Mouse (Mus musculus): Measurements from ENCODE around the gene Ces1b.

The Ces1b gene

GRCm38 (mm10) chr8:93079887-93080286 lies at the start of gene Ces1b:
Gene Ces1b, minus strand, starts transcription at chr8:93080017.
- DNase-seq = no peak

- DNase-seq = no peak
Observed at GRCm38 (mm10) chr8:93126476-93126875, 46.7 kb upstream of the Ces1b start.

GRCm38 (mm10) chr8:93122005-93122404 lies 42.2 kb upstream of the Ces1b start:
- DNase-seq = no peak

- DNase-seq = peak; percentile 15
Observed at GRCm38 (mm10) chr8:93095376-93095775, 15.6 kb upstream of the Ces1b start.

GRCm38 (mm10) chr8:93091324-93091723 lies 11.5 kb upstream of the Ces1b start:
- no peak for DNase-seq

DNA sequence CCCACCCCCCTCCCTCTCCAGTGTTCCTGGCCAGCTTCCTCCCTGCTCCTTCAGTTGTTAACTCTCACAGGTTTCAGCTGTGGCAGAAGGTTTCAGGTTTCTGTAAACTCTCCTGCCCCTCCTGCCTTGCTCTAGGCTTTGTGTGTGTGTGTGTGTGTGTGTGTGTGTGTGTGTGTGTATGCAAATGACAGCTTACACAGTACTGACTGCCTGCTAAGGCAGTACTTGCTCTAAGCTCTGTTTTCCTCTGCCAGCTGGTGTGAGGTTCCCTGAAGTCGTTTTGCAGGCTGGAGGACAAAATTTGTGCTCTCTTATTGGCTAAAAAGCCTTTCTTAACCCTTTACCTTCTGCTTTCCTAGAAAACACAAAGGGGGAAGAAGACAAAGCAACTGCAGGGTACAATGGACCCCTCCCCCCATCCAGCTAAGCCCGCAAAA lies 8.9 kb upstream of the Ces1b start:
- DNase-seq = no peak

DNA sequence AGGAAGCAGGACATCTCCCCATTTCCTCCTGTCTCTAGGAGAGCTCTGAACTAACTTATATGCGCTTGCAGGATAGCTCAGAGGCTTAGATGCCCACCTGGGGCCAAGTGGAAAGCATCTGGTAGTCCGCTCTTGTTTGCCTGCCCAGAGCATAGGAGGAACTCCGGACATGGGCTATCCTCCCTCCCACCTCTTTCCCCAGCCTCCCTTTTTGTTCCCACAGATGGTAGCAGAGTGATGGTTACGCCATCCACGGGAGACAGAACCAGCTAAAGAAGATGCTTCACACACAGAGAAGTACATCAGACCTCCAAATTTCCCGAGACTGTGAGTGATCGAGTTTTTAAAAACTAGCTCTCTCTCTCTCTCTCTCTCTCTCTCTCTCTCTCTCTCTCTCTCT lies 8.4 kb upstream of the Ces1b start:
- DNase-seq = no peak

GRCm38 (mm10) chr8:93075251-93075650 lies 4.6 kb downstream of the Ces1b start:
- DNase-seq = no peak

GRCm38 (mm10) chr8:93063416-93064117 lies 16.2 kb downstream of the Ces1b start:
- no peak for DNase-seq

- peak; percentile 65 for DNase-seq
Observed at GRCm38 (mm10) chr8:93059185-93059584, 20.6 kb downstream of the Ces1b start.

GRCm38 (mm10) chr8:93055238-93055637 lies 24.6 kb downstream of the Ces1b start:
- DNase-seq = no peak

DNA sequence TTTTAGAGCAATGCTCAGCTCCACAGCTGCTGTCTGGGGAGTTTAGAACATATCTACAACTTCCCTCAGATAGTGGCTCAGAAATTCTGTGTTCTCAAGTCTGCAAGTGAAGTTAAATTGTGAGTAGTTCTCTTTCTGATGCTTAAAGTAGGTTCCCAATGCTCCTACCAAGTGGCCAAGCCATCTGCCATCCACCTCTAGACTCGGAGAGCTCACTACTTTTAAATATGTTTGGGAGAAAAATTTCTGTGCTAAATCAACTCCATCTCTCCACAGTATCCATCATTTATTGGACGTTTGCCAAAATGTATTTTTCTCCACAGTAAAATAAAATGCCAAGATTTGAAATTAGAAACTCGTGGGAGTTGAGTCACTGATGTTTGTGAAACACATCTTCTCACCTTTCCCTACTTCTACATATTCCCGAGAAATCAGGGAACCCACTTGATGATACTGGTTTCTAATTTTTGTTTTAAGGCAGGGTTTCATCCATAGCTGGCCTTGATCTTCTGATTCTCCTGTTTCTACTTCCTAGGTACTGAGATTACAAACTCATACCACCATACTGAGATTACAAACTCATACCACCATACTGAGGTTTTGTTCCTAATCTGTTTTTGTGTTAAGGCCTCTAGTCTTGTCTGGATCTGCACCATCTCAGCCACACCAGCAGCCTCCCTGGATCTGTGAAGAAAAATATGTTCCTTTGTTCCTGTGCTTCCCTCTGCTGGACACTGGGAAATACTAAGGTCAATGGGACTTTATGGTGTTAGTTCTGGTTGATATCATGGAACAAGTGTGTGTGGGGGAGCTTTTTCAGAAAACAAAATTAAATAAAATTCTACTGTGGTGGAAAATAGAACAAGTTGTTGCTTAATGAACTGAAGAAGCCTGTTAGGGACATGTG lies 31.1 kb downstream of the Ces1b start:
- no peak for DNase-seq

DNA sequence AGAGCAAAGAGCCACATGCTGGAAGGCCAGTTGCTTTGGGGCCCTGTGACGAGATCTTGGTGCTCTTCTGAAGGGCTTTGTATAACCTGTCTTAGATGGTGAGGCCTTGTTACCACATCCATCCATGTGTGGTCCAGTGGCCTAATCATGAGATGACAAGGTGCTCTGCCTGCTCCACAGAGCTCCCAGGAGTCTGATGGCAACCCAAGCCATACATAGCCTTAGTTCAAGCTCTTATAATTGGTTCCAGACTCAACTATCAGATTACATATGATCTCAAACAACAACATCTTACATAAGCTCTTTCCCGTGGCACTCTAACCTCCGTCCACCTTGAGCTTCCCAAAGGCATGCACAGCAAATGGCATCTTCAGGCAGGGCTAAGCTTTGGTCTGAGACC lies 31.7 kb downstream of the Ces1b start, which contains the start of gene Ces1a:
Ces1a (minus strand) TSS at position 101 of the 400 bp plus-strand sequence.
- DNase-seq = no peak

DNA sequence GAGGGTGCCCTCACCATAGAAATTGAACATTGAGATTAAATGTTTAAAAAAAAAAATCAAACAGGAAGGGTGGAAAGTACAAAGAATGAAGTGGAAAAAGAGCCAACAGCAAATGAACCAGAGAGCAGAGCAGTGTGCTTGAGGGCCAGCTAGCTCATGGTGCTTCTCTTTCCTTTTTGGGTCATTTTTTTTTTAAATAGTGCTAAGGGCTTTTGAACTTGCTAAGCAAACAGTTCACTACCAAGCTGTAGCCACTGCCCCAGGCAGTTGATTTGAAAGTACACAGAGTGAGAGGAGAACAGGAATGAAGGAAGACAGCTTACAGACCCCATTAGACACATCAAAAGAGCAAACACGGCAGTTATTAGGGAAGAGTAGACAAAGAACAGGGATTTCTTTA lies 36.7 kb downstream of the Ces1b start:
- DNase-seq = no peak

DNA sequence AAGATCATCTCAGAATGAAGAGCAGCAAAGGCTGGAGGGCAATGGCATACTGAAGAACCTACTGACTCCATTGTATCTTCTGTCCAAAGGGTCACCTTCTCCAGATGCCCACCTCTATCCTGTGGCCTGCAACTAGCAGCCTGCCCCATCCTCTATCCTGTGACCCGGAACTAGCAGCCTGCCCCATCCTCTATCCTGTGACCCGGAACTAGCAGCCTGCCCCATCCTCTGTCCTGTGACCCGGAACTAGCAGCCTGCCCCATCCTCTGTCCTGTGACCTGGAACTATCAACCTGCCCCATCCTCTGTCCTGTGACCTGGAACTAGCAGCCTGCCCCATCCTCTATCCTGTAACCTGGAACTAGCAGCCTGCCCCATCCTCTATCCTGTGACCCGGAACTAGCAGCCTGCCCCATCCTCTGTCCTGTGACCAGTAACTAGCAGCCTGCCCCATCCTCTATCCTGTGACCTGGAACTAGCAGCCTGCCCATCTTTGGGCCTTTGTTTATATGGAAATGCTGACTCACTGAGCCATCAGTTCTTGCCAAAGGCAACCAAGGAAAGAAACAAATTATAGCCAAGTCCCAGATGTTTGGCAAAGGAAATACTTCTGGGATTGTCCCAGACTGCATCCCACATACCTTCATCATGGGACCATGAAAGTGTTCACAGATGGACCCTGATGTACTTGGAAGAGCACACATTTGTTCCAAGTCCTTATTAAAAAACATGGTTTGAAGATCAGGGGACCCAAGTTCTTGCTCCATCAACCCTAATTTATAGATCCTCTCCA lies 38.8 kb downstream of the Ces1b start:
- no peak for DNase-seq

DNA sequence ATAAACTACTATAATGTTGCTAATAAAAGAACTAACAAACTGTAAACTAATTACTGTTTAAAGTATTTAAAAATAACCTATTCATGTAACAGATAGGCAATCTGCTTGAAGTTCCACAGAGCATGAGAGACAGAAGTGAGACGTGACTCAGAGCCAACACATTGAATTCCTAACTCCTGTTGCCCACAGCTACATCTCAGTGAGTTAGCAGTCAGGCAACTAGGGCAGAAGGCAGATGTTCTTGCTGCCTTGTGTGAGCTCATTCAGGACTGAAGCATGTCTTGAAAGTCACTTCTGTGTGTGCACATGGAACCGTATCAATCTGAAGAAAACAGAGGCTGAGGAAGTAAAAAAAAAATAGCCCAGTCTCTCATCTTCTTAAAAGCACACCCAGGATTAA lies 39.6 kb downstream of the Ces1b start:
- DNase-seq = no peak

DNA sequence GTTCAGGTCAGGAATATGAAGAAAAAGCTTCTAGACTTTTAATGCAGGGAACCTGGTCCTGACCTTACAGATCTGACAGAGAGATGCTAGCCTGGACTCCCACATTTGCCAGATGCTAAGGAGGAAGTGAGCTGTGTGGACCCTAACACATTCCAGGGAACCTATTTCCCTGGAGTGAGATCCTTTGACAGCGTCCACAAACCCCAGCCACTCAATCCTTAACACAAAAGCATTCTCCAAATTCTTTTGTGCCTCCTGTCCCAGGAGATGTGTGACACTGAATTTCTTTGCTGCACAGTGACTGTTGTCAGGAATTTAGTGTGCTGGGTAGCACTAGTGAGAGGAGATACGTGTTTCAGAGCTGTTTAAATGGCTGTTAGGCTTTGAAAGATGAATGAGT lies 41.0 kb downstream of the Ces1b start:
- DNase-seq = no peak

GRCm38 (mm10) chr8:93030664-93031063 lies 49.2 kb downstream of the Ces1b start:
- DNase-seq = no peak

GRCm38 (mm10) chr8:93021738-93022137 lies 58.1 kb downstream of the Ces1b start:
- no peak for DNase-seq

DNA sequence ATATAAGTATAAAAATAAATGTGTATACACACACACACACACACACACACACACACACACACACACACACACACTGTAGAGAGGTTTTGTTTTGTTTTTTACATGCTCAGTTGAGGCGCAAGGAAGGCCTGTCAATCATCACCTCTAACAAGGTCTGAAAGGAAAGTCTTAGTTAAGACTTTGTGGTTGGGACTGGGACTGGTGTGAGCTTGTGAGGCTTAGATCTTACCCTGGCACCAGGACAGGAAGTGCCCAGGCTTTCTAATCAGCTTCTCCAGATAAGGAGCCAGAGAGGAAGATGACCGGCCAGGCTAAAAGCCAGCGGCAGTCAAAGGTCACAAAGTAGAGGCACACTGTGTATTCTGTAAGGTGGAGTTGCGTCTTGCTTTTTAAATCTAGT lies 65.5 kb downstream of the Ces1b start:
- DNase-seq = no peak

GRCm38 (mm10) chr8:93012226-93012625 lies 67.6 kb downstream of the Ces1b start:
- DNase-seq = peak; percentile 29

GRCm38 (mm10) chr8:93011439-93011838 lies 68.4 kb downstream of the Ces1b start:
- DNase-seq = peak; percentile 95

DNA sequence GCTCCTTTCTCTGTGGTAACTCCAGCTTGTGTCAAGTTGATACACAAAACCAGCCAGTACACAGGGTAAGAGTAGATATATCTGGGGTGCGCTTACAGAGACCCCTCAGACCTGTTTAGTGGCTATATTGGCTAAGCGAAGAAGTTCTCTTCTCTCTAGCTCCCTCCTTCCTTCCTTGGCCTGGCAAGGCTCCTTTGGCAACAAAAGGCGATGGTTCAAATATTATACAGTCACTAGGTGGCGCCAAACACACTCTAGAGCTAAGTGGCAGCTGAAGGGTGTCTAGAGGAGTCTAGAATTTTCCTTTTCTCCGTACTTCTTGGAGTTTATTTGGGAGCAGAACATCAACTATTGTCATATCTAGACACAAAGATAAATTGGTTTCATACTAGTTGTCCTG lies 69.5 kb downstream of the Ces1b start:
- peak; percentile 44 for DNase-seq

Data from right cerebral cortex, postnatal 14 days (tissue).